Mouse (Mus musculus) cerebellum, adult 9-11 months (tissue): ENCODE measurements at regions not wholly inside any gene's neighbourhood (a gene's known extent, or its start where the extent isn't known, plus 50 kb on each side); places are given as distances from the start of the nearest gene placed in this dataset.

Experiments used
- DNase-seq: peaks from one replicate; pipeline ENCODE4 v3.0.0; 2022

DNA sequence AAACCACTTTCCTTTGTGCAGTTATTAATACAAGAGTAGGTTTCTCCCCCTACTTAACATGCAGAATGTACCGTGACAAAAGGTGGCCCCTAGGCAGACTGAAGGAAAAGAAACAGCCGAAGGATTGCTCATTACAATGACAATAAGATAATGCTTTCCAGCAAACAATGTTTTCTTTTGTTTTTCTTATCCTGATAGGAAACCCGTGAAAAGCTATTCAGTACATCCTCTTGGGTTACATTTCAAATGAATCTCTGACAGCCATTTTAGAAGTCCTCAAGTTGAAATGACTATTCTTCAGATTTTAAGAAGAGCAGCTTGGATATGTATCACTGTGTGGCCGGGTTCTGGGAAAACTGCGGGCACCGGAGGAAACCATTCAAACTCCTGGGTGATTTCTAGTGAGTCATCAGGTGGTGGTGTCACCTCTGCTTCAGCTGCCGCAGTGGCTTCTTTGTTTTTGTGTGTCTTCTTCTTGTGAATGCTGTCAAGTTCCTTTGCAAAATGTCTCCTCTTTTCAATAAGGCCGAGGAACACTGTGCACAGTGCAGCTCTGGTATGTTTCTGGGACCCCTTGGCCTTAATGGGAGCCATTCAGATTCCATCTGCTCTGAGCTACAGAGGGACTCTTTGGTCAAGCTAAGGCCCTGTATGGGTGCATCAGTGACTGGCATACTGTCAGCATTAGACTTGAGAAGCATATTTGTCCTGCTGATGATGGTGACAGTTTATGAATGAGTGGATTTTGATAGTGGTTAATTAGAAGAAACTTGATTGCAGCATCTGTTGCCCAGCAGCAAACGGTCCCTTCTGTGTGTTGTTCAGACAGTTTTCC lies 393.1 kb downstream of the Rnd3 start:
- DNase-seq = no peak

DNA sequence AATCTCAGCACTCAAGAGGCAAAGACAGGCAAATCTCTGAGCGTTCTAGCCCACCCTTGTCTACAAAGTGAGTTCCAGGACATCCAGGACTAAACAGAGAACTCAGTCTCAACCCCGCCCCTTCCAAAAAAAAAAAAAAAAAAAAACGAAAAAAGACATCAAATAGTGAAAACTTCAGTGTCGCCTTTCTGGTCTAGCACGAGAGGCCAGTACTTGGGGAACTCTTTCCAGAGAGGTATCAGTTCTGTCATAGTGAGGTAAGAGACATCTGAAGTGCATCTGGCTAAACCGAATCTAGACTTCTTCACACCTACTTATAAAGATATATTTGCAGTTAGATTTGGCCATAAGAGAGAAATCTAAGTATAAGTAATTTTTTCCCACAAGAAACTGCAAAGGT lies 393.8 kb downstream of the Rnd3 start:
- DNase-seq = no peak

DNA sequence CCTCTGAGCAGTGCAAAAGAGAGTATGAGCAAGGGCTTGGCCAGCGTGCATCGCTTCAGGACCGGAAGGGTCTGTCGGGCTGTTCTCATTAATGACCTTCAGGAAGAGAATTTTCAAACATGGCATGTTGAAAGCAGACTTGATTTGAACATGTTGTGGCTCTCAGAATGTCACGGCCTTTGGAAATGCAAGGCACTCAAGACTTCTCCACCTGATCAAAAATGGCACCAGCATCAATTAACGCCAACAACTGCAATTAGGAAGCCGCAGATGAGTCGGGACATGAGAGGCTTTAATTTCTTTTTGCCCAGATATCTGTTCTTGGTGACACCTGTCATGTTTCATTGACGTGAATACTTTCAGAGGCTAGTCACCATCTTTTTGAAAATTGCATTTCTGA lies 396.5 kb downstream of the Rnd3 start:
- DNase-seq = no peak

DNA sequence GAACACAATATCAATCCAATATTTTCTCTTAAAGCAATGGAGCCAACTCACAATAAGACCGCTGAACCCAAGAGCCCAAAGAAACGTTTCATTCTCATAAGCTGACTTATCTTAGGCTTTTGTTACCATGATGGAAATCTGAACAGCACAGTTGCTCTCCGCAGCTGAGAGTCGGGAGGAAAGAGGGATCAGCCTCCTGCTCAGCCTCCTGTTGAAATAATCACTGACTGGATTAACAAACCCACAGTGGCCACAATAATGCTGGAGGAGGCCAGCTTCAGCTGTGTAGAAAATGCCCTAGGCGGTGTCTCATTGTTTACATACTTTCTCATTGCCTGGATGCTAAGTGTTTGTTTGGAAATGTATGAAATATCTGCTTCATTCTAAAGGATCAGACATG lies 398.1 kb downstream of the Rnd3 start:
- DNase-seq = no peak

DNA sequence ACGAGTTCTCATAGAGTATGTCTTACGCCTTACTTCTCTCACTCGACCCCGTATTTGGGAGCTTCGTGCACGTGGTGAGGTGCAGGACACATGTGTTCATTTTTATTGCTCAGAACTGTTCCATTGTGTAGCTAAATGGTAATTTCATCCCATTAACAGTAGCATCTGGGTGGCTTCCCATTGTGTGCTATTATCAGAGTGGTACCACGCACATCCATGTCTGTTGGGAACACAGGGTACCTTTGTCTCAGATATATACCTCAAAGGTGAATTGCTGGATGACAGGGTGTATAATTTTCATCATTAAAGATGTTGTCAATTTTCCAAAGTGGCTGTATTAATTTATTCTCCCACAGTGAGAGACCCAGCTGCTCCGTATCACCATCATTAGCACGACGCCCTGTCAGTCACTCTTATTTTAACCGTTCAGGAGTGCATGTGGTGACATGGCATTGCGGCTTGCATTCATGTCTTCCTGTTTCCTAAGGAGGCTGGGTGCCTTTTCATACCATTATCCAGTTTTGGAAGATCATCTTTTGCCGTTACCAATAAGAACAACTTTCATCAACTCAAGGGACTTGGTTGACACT lies 404.2 kb downstream of the Rnd3 start:
- DNase-seq = no peak

DNA sequence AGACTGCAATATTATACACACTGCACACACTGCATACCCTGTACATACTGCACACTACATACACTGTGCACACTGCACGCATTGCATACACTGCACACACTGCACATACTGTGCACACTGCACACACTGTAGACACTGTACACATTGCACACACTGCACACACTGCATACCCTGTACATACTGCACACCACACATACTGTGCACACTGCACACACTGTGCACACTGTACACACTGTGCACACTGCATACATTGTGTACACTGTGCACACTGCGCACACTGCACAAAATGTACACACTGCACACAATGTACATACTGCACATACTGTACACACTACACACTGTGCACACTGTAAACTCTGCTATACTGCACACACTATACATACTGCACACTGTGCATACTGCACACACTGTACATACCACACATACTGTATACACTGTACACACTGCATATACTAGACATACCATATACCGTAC lies 405.1 kb downstream of the Rnd3 start:
- DNase-seq = no peak

DNA sequence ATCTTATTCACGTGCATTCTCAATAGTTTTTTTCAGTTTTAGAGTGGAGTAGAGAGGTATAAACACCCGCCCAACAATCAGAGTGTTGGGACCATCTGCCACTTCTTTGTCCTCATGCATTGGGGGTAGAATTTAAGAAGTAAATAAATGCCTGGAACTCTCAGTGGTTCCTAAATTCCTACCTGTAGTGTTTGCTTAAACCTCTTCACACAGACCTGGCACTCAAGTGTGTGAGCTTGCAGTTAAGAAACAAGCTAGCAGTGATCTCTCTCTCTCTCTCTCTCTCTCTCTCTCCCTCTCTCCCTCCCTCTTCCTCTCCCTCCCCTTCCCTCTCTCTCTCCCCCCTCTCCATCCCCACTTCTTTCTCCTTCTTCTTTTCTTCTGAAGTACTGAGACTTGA lies 406.5 kb downstream of the Rnd3 start:
- DNase-seq = no peak

DNA sequence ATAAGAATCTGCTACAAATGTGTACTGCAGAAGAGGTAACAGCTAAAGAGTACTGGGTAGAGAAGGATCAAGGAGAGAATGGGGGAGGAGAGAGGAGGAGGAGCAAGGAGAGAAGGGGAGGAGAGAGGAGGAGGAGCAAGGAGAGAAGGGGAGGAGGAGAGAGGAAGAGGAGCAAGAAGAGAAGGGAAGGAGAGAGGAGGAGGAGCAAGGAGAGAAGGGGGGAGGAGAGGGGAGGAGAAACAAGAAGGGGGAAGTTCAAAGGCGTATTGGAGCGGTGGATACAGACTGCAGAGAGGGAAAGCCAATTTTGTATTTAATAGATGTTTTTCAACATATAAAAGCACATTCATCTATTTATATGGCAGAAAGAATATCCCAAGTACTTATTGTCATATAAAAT lies 407.6 kb downstream of the Rnd3 start:
- no peak for DNase-seq

DNA sequence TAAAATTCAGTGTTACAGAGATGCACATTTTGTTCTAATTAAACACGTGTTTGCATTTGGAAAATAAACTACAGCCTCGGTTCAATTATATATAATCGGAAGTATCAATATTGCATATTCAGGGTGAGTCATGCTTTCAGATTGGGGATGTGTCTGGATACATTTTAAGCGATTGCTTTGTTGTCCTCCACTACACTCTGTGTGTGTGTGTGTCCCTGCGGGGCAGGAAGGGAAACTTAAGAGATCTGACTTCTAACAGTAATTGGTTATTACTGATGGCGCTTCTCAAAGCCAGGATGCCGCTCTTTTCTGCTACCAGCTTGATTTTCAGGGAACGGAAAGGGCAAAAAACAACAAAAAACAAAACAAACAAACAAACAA lies 409.3 kb downstream of the Rnd3 start:
- no peak for DNase-seq

DNA sequence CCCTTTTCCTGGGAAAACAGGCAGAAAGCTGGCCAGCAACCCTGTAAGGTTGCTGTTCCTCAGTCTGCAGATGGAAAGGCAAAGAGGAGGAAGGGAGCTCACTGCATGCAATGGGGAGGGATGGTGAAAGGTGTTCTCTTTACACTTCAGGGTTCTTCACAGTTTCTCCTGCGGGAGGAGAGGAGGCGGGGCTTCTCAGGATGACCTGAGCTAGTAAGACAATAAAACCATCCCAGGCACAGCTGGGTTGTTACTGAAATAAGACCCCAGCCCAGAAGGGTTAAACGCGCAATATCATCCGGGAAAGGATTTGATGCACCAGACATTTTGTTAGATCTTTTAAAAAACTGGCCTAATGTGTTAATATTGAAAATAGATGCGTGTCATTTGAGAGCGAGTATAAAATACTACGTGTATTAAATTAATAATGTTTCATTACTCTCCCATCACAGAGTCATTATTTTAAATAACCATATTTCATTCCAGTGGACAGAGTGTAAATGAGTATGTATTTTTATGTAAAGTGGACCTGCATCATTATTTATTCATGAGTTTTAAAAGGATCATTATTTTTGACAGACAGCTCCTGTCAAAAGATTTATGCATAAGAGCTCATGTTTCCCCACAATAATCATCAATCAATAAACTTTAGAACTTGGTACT lies 409.8 kb downstream of the Rnd3 start:
- no peak for DNase-seq

DNA sequence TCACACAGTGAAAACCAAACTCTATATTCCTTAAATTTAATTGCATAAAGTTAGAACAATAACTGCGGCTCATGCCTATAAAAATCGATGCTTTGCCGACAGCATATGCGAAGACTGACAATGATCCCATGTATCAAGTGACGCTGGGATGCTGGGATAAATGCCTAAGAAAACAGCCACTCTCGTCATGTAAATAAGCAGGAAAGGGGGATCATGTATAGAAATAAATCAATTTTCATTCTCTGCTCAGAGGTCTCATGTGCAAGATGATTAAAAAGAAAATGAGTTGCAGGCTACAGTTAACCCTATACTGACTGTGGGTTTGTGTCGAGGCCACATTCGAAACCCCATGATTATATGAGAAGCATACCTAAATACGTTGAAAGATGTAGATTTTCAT lies 411.2 kb downstream of the Rnd3 start:
- DNase-seq = no peak

DNA sequence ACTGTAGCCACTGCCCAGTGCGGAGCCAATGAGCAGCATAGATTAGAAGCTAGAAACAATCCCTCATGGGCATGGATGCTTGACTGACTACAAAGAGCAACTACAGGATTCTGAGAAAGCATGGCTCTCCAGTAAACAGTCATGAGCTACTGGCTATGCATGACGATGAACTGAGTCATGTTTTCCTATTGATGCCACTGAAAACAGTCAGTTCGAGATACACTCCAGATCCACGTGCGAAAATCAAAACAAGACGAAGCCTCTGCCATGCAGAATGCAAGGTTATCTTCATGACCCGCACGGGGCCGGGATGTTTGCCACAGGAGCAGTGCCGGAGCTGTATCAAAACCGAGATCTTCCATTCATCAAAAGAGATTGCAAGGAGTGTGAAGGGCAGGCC lies 413.9 kb downstream of the Rnd3 start:
- DNase-seq = no peak

DNA sequence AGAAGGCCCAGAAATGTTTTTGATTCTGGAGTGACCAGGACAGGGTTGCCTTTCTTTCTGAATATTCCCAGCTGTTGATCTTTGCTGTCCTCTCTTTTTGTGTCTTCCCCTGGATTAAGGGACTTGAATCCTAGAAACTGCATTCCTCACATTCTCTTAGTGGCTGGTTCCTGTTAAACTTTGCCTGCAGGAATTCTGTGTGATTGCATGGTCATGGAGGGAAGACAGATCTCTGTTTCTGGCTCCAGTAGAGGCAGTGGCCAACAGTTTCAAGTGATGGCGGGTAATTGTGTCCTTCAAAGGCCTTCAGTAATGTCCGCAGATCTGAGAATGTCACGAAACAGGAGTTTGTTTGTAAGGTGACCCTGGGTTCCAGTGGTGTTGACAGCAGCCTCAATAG lies 410.1 kb upstream of the Mmadhc start:
- DNase-seq = no peak

DNA sequence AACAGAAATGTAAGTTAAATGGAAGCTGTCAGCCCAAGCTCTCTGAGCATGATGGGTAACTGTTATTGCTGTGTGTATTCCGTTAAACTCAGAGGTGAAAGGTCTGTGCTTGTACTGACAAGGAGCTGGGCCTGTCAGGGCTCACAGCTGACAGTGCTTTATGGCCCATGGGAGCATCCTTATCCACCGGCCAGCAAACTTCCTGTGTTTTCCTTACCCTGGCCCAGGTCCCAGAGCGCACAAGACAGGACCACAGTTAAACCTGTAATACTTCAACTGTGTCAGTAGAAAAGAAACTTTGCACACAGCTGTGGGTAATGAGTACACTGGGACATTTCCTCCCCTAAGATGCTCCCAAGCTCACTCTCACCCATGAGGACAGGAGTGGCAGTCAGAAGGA lies 407.7 kb upstream of the Mmadhc start:
- DNase-seq = no peak

DNA sequence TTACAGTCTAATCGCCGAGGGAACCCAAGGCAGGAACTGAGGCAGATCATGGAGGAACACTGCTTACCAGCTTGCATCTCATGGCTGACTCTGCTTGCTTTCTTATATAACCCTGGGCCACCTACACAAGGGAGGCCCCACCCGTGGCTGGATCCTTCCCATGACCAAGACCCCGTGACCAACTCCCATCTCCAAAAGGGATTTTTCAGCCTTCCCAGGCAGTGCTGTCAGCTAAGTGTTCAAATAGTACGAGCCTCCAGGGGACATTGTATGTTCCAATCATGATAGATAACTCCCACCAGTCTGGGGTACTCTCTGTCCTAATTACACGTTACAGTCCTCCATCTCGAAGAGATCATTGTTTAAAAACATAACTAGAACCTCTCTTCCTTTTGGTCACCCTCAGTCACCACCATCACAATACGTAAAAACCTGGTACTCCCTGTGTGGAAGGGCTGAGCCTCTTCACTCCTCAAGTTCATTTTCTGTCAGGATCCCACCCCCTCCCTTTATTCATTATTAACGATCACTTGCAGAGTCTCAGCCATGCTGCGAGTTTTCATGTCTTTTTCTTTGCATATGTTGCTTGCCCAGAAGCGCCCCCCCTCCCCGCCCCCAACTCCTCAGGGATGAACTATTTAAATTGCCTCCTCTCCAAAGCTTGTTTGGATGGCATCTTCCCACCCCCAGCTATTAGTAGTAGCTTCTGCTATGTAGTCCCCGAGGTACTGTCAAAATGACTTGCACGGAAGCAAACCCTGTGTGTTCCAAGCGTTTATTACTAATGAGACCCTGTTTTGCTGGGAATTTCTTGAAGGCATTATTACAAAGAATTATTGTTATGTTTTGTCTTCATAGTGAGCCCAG lies 406.2 kb upstream of the Mmadhc start:
- DNase-seq = no peak

DNA sequence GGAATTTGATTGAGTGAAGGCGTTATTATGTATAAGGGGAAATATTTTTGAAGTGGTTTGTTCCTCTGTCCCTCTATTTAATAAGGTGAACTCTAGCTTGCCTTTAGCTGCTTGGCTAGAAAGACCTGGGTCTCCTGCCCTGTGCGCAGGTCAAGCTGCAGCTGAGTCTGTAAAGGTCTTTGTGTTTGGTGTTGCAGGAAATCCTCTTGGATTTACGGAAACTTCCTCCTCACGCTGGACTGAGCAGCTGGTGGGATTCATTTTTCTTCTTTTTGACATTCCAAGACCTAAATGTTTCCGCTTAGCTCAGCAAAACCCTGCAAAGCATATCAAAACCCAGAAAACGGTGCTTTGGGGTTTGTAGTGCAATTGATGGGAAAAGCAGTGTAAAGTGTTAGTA lies 402.2 kb upstream of the Mmadhc start:
- no peak for DNase-seq

DNA sequence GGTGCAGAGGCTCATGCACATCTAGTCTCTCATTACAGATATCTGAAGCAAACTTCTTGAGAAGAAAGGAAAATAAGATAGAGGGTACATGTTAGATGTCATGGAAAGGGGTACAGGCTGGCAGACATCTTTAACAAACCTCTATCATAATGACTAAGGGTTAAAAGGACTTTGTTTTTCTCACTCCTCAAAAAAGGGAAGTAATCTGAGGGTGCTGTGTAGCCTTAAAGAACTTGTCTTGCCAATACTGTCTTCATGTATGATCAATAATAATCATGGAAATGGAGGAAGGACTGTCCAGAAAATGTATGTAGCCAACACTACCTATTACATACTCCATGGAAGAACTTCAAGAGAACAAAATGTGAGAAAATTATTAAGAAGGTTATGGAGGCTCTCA lies 400.0 kb upstream of the Mmadhc start:
- no peak for DNase-seq

DNA sequence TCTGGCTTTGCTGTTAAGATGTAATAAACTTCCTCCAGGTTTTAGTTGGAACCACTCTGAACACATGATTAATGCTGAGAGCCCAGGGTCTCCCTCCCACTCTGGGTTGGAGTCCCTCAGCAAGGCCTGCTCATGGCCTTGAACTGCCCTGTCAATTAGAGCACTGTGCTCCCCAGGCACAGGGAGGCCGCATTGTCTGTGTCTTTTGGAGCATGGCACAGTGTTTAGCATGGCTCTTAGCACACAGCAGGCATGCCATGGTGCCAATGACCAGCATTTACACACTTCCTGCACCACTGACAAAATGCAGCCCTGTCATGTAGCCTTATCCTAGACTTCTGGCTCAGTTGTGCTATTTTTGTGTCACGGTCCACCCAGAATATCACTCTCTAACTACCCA lies 398.2 kb upstream of the Mmadhc start:
- no peak for DNase-seq

DNA sequence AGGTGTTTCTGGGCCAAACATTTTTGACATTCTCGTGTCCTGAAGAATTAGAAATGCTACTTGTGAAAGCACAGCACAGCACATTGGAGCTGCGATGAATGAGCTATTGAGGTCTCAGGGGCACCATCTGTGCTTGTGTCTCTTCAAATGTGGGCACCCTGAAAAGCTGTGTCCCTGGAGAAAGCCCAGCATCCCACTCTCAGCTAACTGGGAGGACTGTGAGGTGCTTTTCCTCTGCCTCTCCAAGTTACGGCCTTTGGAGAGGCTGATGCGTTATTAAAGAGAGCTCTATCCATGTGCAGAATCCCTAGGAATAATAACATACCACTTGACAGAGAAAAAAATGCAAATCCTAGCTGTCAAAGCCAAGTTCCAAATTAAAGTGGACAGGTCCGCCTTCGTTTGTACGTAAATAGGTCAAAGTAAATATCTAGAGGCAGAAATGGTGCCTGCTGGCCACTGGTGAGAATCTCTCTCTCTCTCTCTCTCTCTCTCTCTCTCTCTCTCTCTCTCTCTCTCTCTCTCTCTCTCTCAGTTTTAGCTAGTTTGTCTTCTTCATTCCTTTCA lies 397.3 kb upstream of the Mmadhc start:
- DNase-seq = peak; percentile 6

DNA sequence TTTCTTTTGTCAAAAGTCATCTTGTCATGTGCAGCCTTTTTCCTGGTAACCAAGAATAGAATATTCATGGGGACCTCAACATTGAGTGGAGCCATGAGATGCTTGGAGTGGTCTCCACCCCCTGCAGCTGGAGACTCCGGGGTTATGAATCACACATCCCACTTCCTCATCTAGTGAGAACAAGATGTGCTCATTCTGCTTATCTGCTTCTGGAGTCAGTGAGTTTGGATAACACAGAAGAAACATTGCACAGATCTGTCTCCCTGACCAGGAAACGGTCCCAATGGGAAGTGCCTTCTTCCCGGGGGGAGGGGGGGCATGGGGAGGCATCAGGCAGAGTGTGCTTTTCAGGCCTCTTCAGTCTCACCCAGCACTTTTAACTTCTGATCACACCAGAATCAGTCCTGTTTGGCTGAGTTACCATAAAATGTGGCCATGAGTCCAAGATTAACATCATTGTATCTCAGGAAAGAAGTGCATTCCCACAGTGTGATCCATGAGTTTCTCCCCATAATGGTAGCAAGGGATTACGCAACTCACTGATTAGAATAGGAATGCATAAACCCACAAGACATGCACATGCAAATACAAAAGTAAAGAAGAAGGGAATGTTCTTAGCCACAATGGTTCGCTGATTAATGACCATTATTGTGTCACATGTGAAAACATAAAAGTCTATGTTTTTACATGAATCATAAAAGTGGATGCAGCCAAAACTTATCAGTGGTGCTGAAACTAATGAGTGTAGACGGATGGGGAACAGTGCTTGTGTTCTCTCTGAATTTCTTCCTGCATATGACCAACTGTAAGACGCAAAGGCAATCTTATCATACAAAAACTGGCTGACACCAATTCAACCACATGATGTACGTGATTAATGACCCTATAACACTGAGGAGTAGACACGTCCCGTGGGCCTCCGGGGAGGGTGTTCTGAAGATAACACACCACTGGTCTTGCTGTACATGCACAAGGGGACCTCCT lies 393.8 kb upstream of the Mmadhc start:
- no peak for DNase-seq

DNA sequence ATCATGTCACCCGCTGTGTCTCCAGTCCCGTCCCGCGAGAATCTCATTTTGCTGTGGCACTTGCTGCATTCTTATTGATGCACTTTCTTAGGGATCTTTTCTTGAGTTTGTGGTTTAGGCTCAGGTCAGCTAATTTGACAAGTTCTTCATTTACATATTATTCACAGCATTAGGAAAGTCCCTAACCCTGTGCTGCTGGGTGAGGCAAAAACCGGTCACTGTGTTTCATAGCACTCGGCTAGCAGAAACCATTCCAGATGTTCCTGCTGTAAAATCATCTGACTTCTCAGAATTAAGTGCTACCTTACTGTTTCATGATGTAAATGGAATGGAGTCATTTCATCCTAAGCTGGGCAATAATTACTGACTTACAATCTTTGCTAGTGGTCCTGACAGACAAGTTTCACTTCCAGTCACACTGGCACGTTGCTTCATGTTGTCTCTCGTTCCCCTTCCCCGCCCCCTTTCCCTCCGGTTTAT lies 391.1 kb upstream of the Mmadhc start:
- no peak for DNase-seq

DNA sequence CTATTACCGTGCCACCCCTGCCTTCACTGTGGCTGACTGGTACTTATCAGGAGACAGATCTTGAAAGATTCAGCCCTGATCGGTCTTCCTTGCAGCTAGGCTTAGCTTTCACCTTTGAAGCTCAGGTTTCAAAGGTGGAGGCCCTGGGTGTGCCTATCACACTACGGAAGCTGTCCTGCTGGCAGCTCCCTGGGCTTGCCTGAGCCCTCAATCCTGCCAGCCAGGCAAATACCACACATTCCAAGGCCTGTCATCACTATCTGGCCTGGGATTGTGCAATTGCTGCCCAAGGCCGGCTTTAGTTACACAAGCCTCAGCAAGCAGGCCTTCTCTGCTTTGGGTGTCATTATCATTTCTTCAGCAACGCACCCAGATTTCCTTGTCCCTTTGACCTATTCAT lies 390.6 kb upstream of the Mmadhc start:
- no peak for DNase-seq
